Mouse (Mus musculus) A20 (cell line): Measurements from ENCODE around the gene Tmx1.

Experiments used
- DNase-seq: peaks from one replicate; pipeline ENCODE4 v3.0.0-alpha.2; 2011; ENCODE audit warnings: low read depth, low spot score

Tmx1 gene

GRCm38 (mm10) chr12:70452726-70453645 lies at the start of gene Tmx1:
Gene Tmx1 (plus strand): TSS chr12:70453095.
- peak; percentile 93 for DNase-seq

- DNase-seq = no peak
Observed at GRCm38 (mm10) chr12:70404327-70404726, 48.6 kb upstream of the Tmx1 start.

GRCm38 (mm10) chr12:70408396-70408795 lies 44.5 kb upstream of the Tmx1 start:
- DNase-seq = no peak

- DNase-seq = no peak
Observed at GRCm38 (mm10) chr12:70409600-70409999, 43.3 kb upstream of the Tmx1 start.

- no peak for DNase-seq
Observed at GRCm38 (mm10) chr12:70420216-70420615, 32.7 kb upstream of the Tmx1 start.

GRCm38 (mm10) chr12:70421028-70421427 lies 31.9 kb upstream of the Tmx1 start:
- no peak for DNase-seq

- peak; percentile 91 for DNase-seq
Observed at GRCm38 (mm10) chr12:70422322-70423118, 30.4 kb upstream of the Tmx1 start.

GRCm38 (mm10) chr12:70427885-70428284 lies 25.0 kb upstream of the Tmx1 start:
- DNase-seq = no peak

GRCm38 (mm10) chr12:70429637-70430036 lies 23.3 kb upstream of the Tmx1 start:
- no peak for DNase-seq

- peak; percentile 58 for DNase-seq
Observed at GRCm38 (mm10) chr12:70430307-70430950, 22.5 kb upstream of the Tmx1 start.

- DNase-seq = no peak
Observed at GRCm38 (mm10) chr12:70431428-70431827, 21.5 kb upstream of the Tmx1 start.

GRCm38 (mm10) chr12:70449961-70450360 lies 2.9 kb upstream of the Tmx1 start:
- DNase-seq = no peak

- no peak for DNase-seq
Observed at GRCm38 (mm10) chr12:70451533-70451932, 1.4 kb upstream of the Tmx1 start.

- no peak for DNase-seq
Observed at GRCm38 (mm10) chr12:70452143-70452542, 752 bp upstream of the Tmx1 start.

GRCm38 (mm10) chr12:70455226-70455625 lies 2.3 kb downstream of the Tmx1 start:
- no peak for DNase-seq

- DNase-seq = no peak
Observed at GRCm38 (mm10) chr12:70459546-70459945, 6.7 kb downstream of the Tmx1 start.

- no peak for DNase-seq
Observed at GRCm38 (mm10) chr12:70464016-70464415, 11.1 kb downstream of the Tmx1 start.

GRCm38 (mm10) chr12:70475336-70475735 lies 22.4 kb downstream of the Tmx1 start:
- DNase-seq = no peak

- DNase-seq = peak; percentile 75
Observed at GRCm38 (mm10) chr12:70476884-70477576, 24.1 kb downstream of the Tmx1 start.

- DNase-seq = peak; percentile 74
Observed at GRCm38 (mm10) chr12:70477593-70478287, 24.8 kb downstream of the Tmx1 start.

- no peak for DNase-seq
Observed at GRCm38 (mm10) chr12:70485956-70486355, 33.1 kb downstream of the Tmx1 start.
